Mouse (Mus musculus): ENCODE measurements around the gene Sh3gl1. TPM values are rescaled to one million over a fixed set of nuclear protein-coding genes. Genes with fewer than 3 reads are reported as not detected.

The Sh3gl1 gene
- polyA plus RNA-seq, 1 experiment from 2014 or later, result 129 TPM

GRCm38 (mm10) chr17:56027801-56028441, 8.5 kb downstream of the Sh3gl1 start:
- no peak overlapping the region for H3K4me2 ChIP-seq (ENCODE audit: low read length)
- H3K9ac ChIP-seq (ENCODE audit: low read length), result no peak overlapping the region
- peaks cover 6% of the 10 kb centered on the region; the same call in 1 of the 2 replicates for H3K4me1 ChIP-seq (replicated peaks; ENCODE audit: control insufficient read depth, insufficient read depth, low read length)
- H3K27ac ChIP-seq (ENCODE audit: low read depth), result no peak overlapping the region
- DNase-seq (ENCODE audit: low spot score) (no peak), ATAC-seq (replicated peaks; ENCODE audit: low FRiP score, low TSS enrichment, low read depth) (no peak)
- H3K36me3 ChIP-seq (ENCODE audit: control insufficient read depth, insufficient read depth, low read length), result peaks cover 27% of the 10 kb centered on the region
- no peak overlapping the region for H3K4me3 ChIP-seq (ENCODE audit: low read depth, low read length)
- H3K9me3 ChIP-seq (ENCODE audit: control insufficient read depth, low read length), result no peaks in the 10 kb centered on the region
- 93% methylated on average over 5 of the region's 5 CpGs for WGBS
- no peaks in the 10 kb centered on the region for H3K27me3 ChIP-seq (replicated peaks; ENCODE audit: control insufficient read depth, insufficient read depth, low read length)

DNA sequence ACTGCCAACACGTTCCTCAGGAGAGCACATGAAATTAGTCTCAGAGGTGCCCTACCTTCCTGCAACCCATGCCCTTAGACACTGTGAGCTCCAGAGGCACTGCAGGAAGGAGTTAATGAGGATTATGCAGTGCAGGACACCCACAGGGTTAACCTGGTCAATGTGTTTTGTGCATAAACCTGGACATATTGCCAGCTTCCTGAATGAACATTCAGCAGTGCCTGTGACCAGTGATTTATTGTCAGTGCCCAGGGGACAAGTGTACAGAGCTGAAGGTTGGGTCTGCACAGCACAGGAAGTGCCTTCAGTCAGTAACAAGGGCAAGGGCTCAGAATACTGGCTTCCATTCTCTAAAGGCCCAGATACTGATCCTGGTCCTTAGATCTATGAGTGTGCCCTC, 9.6 kb downstream of the Sh3gl1 start:
- no peak overlapping the region for H3K4me3 ChIP-seq (ENCODE audit: low read depth, low read length)
- DNase-seq (ENCODE audit: low spot score), result no peak
- H3K36me3 ChIP-seq (ENCODE audit: control insufficient read depth, insufficient read depth, low read length), result peaks cover 27% of the 10 kb centered on the region
- WGBS, result 79% methylated on average over 1 of the region's 1 CpGs
- no peaks in the 10 kb centered on the region for H3K27me3 ChIP-seq (replicated peaks; ENCODE audit: control insufficient read depth, insufficient read depth, low read length)
- no peak overlapping the region for H3K9ac ChIP-seq (ENCODE audit: low read length)
- no peak overlapping the region for H3K4me2 ChIP-seq (ENCODE audit: low read length)
- no peaks in the 10 kb centered on the region for H3K9me3 ChIP-seq (ENCODE audit: control insufficient read depth, low read length)
- ATAC-seq (replicated peaks; ENCODE audit: low FRiP score, low TSS enrichment, low read depth), result no peak
- no peak overlapping the region for H3K27ac ChIP-seq (ENCODE audit: low read depth)
- no peaks in the 10 kb centered on the region for H3K4me1 ChIP-seq (replicated peaks; ENCODE audit: control insufficient read depth, insufficient read depth, low read length)

GRCm38 (mm10) chr17:56026303-56026702, 10.1 kb downstream of the Sh3gl1 start:
- H3K4me3 ChIP-seq (ENCODE audit: low read depth, low read length), result no peak overlapping the region
- peaks cover 27% of the 10 kb centered on the region for H3K36me3 ChIP-seq (ENCODE audit: control insufficient read depth, insufficient read depth, low read length)
- WGBS, result 83% methylated on average over 1 of the region's 1 CpGs
- no peaks in the 10 kb centered on the region for H3K9me3 ChIP-seq (ENCODE audit: control insufficient read depth, low read length)
- DNase-seq (ENCODE audit: low spot score), result no peak
- no peaks in the 10 kb centered on the region for H3K27me3 ChIP-seq (replicated peaks; ENCODE audit: control insufficient read depth, insufficient read depth, low read length)
- no peak overlapping the region for H3K9ac ChIP-seq (ENCODE audit: low read length)
- no peak overlapping the region for H3K4me2 ChIP-seq (ENCODE audit: low read length)
- no peak for ATAC-seq (replicated peaks; ENCODE audit: low FRiP score, low TSS enrichment, low read depth)
- H3K4me1 ChIP-seq (replicated peaks; ENCODE audit: control insufficient read depth, insufficient read depth, low read length), result no peaks in the 10 kb centered on the region
- no peak overlapping the region for H3K27ac ChIP-seq (ENCODE audit: low read depth)

GRCm38 (mm10) chr17:56024931-56025330, 11.5 kb downstream of the Sh3gl1 start:
- no peak overlapping the region for H3K27ac ChIP-seq (ENCODE audit: low read depth)
- H3K9me3 ChIP-seq (ENCODE audit: control insufficient read depth, low read length), result no peaks in the 10 kb centered on the region
- no peak overlapping the region for H3K9ac ChIP-seq (ENCODE audit: low read length)
- 77% methylated on average over 5 of the region's 5 CpGs for WGBS
- no peaks in the 10 kb centered on the region for H3K4me1 ChIP-seq (replicated peaks; ENCODE audit: control insufficient read depth, insufficient read depth, low read length)
- DNase-seq (ENCODE audit: low spot score), result no peak
- ATAC-seq (replicated peaks; ENCODE audit: low FRiP score, low TSS enrichment, low read depth), result no peak
- H3K36me3 ChIP-seq (ENCODE audit: control insufficient read depth, insufficient read depth, low read length), result peaks cover 34% of the 10 kb centered on the region
- H3K27me3 ChIP-seq (replicated peaks; ENCODE audit: control insufficient read depth, insufficient read depth, low read length), result no peaks in the 10 kb centered on the region
- H3K4me2 ChIP-seq (ENCODE audit: low read length), result no peak overlapping the region
- H3K4me3 ChIP-seq (ENCODE audit: low read depth, low read length), result no peak overlapping the region

DNA sequence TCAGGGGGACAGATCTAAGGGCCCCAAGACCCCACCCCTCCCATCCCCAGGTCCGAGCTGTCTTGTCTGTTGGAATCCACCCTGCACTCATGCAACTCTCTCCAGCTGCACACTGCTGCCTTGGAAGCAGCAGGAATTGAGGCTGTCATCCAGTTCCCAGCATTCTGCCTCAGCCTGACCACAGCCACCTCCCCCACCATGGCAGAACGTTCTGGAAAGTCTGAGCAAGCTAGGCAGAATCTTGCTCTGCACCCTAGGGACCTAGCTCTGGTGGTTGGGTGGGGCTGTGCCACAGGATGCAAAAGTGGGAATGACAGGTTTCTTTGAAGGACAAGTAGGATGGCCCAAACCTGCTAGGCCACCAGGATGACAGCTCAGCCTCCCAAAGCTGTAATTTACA, 12.0 kb downstream of the Sh3gl1 start:
- no peaks in the 10 kb centered on the region for H3K9me3 ChIP-seq (ENCODE audit: control insufficient read depth, low read length)
- H3K27me3 ChIP-seq (replicated peaks; ENCODE audit: control insufficient read depth, insufficient read depth, low read length), result no peaks in the 10 kb centered on the region
- H3K27ac ChIP-seq (ENCODE audit: low read depth), result no peak overlapping the region
- no peak overlapping the region for H3K4me2 ChIP-seq (ENCODE audit: low read length)
- 57% methylated on average over 2 of the region's 2 CpGs for WGBS
- H3K9ac ChIP-seq (ENCODE audit: low read length), result no peak overlapping the region
- DNase-seq (ENCODE audit: low spot score) (no peak), ATAC-seq (replicated peaks; ENCODE audit: low FRiP score, low TSS enrichment, low read depth) (no peak)
- H3K4me1 ChIP-seq (replicated peaks; ENCODE audit: control insufficient read depth, insufficient read depth, low read length), result no peaks in the 10 kb centered on the region
- H3K36me3 ChIP-seq (ENCODE audit: control insufficient read depth, insufficient read depth, low read length), result peaks cover 36% of the 10 kb centered on the region
- H3K4me3 ChIP-seq (ENCODE audit: low read depth, low read length), result no peak overlapping the region

DNA sequence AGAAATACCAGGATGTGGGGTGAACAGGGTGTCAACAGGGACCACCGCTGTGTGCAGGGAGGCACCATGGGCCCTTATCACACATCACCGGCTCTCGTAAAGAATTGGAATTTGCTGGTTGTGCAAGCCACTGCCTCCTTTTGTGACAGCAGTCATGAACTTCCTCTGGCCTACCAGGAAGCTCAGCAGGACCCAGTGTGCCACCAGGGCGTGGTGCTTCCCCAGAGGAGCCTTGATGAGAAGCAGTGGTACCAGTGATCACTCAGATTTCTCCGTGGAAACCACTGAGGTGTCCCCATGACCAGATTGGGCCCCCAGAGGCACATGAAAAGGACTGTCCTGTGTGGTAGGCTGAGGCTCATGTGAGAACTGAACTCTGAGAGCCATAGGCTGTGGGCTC, 13.0 kb downstream of the Sh3gl1 start:
- H3K4me3 ChIP-seq (ENCODE audit: low read depth, low read length), result no peak overlapping the region
- 75% methylated on average over 5 of the region's 5 CpGs for WGBS
- no peaks in the 10 kb centered on the region for H3K4me1 ChIP-seq (replicated peaks; ENCODE audit: control insufficient read depth, insufficient read depth, low read length)
- DNase-seq (ENCODE audit: low spot score), result no peak
- H3K9me3 ChIP-seq (ENCODE audit: control insufficient read depth, low read length), result no peaks in the 10 kb centered on the region
- H3K9ac ChIP-seq (ENCODE audit: low read length), result no peak overlapping the region
- H3K27me3 ChIP-seq (replicated peaks; ENCODE audit: control insufficient read depth, insufficient read depth, low read length), result no peaks in the 10 kb centered on the region
- no peak for ATAC-seq (replicated peaks; ENCODE audit: low FRiP score, low TSS enrichment, low read depth)
- no peak overlapping the region for H3K27ac ChIP-seq (ENCODE audit: low read depth)
- H3K36me3 ChIP-seq (ENCODE audit: control insufficient read depth, insufficient read depth, low read length), result peaks cover 35% of the 10 kb centered on the region
- no peak overlapping the region for H3K4me2 ChIP-seq (ENCODE audit: low read length)

DNA sequence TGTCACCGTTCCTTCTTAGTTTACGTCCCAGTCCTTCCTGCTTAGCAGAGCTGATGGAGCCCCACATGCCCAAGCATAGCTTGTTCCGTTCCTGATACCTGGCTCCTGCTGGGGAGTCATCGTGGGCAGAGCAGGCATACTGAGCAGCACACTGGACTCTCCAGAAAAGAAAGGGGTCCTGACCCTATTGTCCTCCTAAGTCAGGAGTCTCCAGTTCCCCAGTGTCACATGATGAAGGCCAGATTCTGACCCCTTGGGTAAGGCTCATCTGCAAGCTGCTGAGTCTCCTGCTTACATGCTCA, 13.5 kb downstream of the Sh3gl1 start:
- no peak for DNase-seq (ENCODE audit: low spot score)
- no peak for ATAC-seq (replicated peaks; ENCODE audit: low FRiP score, low TSS enrichment, low read depth)
- 82% methylated on average over 4 of the region's 4 CpGs for WGBS
- H3K36me3 ChIP-seq (ENCODE audit: control insufficient read depth, insufficient read depth, low read length), result peaks cover 35% of the 10 kb centered on the region
- H3K27me3 ChIP-seq (replicated peaks; ENCODE audit: control insufficient read depth, insufficient read depth, low read length), result no peaks in the 10 kb centered on the region
- H3K4me1 ChIP-seq (replicated peaks; ENCODE audit: control insufficient read depth, insufficient read depth, low read length), result no peaks in the 10 kb centered on the region
- no peak overlapping the region for H3K4me2 ChIP-seq (ENCODE audit: low read length)
- H3K4me3 ChIP-seq (ENCODE audit: low read depth, low read length), result no peak overlapping the region
- no peaks in the 10 kb centered on the region for H3K9me3 ChIP-seq (ENCODE audit: control insufficient read depth, low read length)
- H3K27ac ChIP-seq (ENCODE audit: low read depth), result no peak overlapping the region
- no peak overlapping the region for H3K9ac ChIP-seq (ENCODE audit: low read length)

DNA sequence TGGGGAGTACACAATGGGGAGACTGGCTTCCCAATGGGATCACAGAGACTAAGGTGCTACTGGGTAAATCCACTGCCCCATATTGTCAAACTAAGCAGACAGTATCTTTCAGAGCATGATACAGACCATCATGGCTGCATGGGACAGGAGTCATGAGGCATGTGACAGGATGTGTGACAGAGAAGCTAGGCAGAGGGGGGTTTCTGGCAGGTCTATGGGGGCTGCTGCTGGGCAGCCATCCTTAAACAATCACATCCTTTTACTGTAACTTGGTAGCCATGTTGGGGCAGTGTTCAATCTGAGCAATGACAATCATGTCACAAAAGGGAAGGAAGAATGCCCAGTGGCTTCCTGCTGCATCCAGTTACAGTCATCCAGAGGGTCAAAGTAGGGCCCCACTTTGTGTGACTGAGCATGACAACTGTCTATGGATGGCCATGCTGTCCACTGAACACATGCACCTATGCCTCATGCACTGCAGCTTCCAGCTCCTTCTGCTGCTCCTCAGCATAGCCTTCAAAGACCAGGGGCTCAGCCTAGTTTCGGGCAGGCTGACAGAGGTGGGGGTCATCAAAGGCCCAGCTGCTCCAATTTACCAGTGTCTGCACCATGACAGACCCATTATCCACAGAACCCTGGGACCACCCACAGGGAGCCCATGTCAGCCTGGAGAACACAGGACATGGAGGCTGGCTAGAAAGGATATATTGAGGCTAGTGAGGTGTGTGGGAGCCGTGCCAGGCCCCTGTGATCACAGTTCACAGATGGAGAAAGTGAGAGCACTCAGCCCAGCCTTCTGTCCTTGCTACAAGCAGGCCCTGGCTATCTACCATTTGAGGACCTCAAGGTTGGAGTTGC, 14.1 kb downstream of the Sh3gl1 start:
- Histone ChIP-seq H3K36me3 (ENCODE audit: control insufficient read depth, insufficient read depth, low read length) (peaks cover 37% of the 10 kb centered on the region), H3K27ac (ENCODE audit: low read depth) (no peak overlapping the region), H3K4me2 (ENCODE audit: low read length) (no peak overlapping the region), H3K4me1 (replicated peaks; ENCODE audit: control insufficient read depth, insufficient read depth, low read length) (no peaks in the 10 kb centered on the region), H3K27me3 (replicated peaks; ENCODE audit: control insufficient read depth, insufficient read depth, low read length) (no peaks in the 10 kb centered on the region), H3K4me3 (ENCODE audit: low read depth, low read length) (no peak overlapping the region), H3K9me3 (ENCODE audit: control insufficient read depth, low read length) (no peaks in the 10 kb centered on the region), H3K9ac (ENCODE audit: low read length) (no peak overlapping the region)
- no peak for DNase-seq (ENCODE audit: low spot score)
- WGBS, result 71% methylated on average over 2 of the region's 2 CpGs
- no peak for ATAC-seq (replicated peaks; ENCODE audit: low FRiP score, low TSS enrichment, low read depth)

Measured in intestine, embryonic 14.5 days (tissue).